Mouse (Mus musculus) layer of hippocampus, adult 11-12 months (tissue): ENCODE measurements at regions not wholly inside any gene's neighbourhood (a gene's known extent, or its start where the extent isn't known, plus 50 kb on each side); places are given as distances from the start of the nearest gene placed in this dataset.
A peak's percentile ranks its signal among the peaks of the same experiment; 100 is the strongest.

Experiments used
- DNase-seq: peaks from one replicate; pipeline ENCODE4 v3.0.0; 2022; ENCODE audit warnings: low spot score

- no peak for DNase-seq
These were observed 52.3 kb downstream of the A230072I06Rik start for GRCm38 (mm10) chr8:12330886-12331285.

- DNase-seq = no peak
These were observed 53.0 kb downstream of the A230072I06Rik start for GRCm38 (mm10) chr8:12331652-12332051.

- no peak for DNase-seq
These were observed 55.5 kb downstream of the A230072I06Rik start for GRCm38 (mm10) chr8:12334081-12334480.

GRCm38 (mm10) chr8:12334605-12335004 is 56.0 kb downstream of the A230072I06Rik start:
- no peak for DNase-seq

- no peak for DNase-seq
These were observed 55.8 kb upstream of the Sox1 start for GRCm38 (mm10) chr8:12339149-12339924.

GRCm38 (mm10) chr8:12340946-12341345 is 54.1 kb upstream of the Sox1 start:
- DNase-seq = peak; percentile 32
